Mouse (Mus musculus) embryonic facial prominence, embryonic 11.5 days (tissue): ENCODE measurements around the gene Kif3a. TPM values are rescaled to one million over a fixed set of nuclear protein-coding genes. Genes with fewer than 3 reads are reported as not detected.

Experiments
- ATAC-seq: fragments of 200-750 bp; cut with Nextera tagmentation; replicated peaks from 2 replicates; pipeline ENCODE4 v1.8.0; 2017; ENCODE audit warnings: low read depth; ENCODE audit not compliant: insufficient number of reproducible peaks, low FRiP score, low TSS enrichment
- DNase-seq: peaks from one replicate; pipeline ENCODE4 v3.0.0-alpha.2; 2015; ENCODE audit warnings: low spot score
- H3K27ac ChIP-seq: fragments of 300-500 bp; sonication (generic); replicated peaks from 2 replicates; pipeline ENCODE4 v1.5.1; 2014; ENCODE audit warnings: mild to moderate bottlenecking, low read depth, low read length, control low read depth
- H3K27me3 ChIP-seq: fragments of 300-500 bp; sonication (generic); 2 replicates; pipeline ENCODE4 v1.6.1; 2014; ENCODE audit warnings: mild to moderate bottlenecking, low read length, moderate library complexity, mixed read lengths; ENCODE audit not compliant: control insufficient read depth, insufficient read depth
- H3K36me3 ChIP-seq: fragments of 300-500 bp; sonication (generic); replicated peaks from 2 replicates; pipeline ENCODE4 v1.6.1; 2014; ENCODE audit warnings: low read depth, mild to moderate bottlenecking, low read length, moderate library complexity, mixed read lengths; ENCODE audit not compliant: control insufficient read depth, insufficient read depth
- H3K4me1 ChIP-seq: fragments of 300-500 bp; sonication (generic); 2 replicates; pipeline ENCODE4 v1.6.1; 2014; ENCODE audit warnings: low read length, mixed read lengths; ENCODE audit not compliant: control insufficient read depth, insufficient read depth
- H3K4me2 ChIP-seq: fragments of 300-500 bp; sonication (generic); 2 replicates; pipeline ENCODE4 v1.6.1; 2014; ENCODE audit warnings: low read depth, mild to moderate bottlenecking, control low read depth, low read length, moderate library complexity
- H3K4me3 ChIP-seq: fragments of 300-500 bp; sonication (generic); 2 replicates; pipeline ENCODE4 v1.5.1; 2014; ENCODE audit warnings: low read depth, low read length, control low read depth
- H3K9ac ChIP-seq: fragments of 300-500 bp; sonication (generic); replicated peaks from 2 replicates; pipeline ENCODE4 v1.6.1; 2014; ENCODE audit warnings: mild to moderate bottlenecking, control low read depth, low read length
- H3K9me3 ChIP-seq: fragments of 300-500 bp; sonication (generic); replicated peaks from 2 replicates; pipeline ENCODE4 v1.6.1; 2016; ENCODE audit warnings: mild to moderate bottlenecking, low read length, inconsistent platforms, mixed read lengths; ENCODE audit not compliant: control insufficient read depth
- WGBS: fragments of 180-500 bp; shearing (Covaris S2); extraction: QIAGEN DNeasy Blood & Tissue Kit; methylation state at CpG from one replicate; pipeline ENCODE4 v1.1.7; 2014; 5-methylcytosine and 5-hydroxymethylcytosine counted together
- polyA plus RNA-seq: library from polyadenylated mRNA; unstranded; fragments of >200 nt; fragmentation: Nextera tagmentation; extraction: Ambion mirVana; gene quantifications from 2 replicates; pipeline ENCODE4 v1.2.1, GENCODE M21; 2014

Kif3a gene
- polyA plus RNA-seq, 1 experiment from 2014 or later, result 71.6 TPM

- no peak for ATAC-seq
These were observed 52.2 kb downstream of the Kif3a start for GRCm38 (mm10) chr11:53619428-53619827.

GRCm38 (mm10) chr11:53620094-53620493, 52.9 kb downstream of the Kif3a start:
- no peaks in the 10 kb centered on the region for H3K27me3 ChIP-seq
- ATAC-seq (no peak), DNase-seq (no peak)
- 90% methylated on average over 4 of the region's 4 CpGs for WGBS
- H3K4me2 ChIP-seq, result no peak overlapping the region
- no peak overlapping the region for H3K27ac ChIP-seq
- H3K9ac ChIP-seq, result no peak overlapping the region
- H3K4me1 ChIP-seq, result no peaks in the 10 kb centered on the region
- no peak overlapping the region for H3K4me3 ChIP-seq
- no peaks in the 10 kb centered on the region for H3K36me3 ChIP-seq
- no peaks in the 10 kb centered on the region for H3K9me3 ChIP-seq

More at GRCm38 (mm10) chr11:53619428-53619827, 52.2 kb downstream of the Kif3a start:
- WGBS, result 70% methylated on average over 6 of the region's 6 CpGs
- H3K9me3 ChIP-seq, result no peaks in the 10 kb centered on the region
- H3K9ac ChIP-seq, result no peak overlapping the region
- no peaks in the 10 kb centered on the region for H3K4me1 ChIP-seq
- H3K4me2 ChIP-seq, result no peak overlapping the region
- no peaks in the 10 kb centered on the region for H3K36me3 ChIP-seq
- DNase-seq, result no peak
- no peak overlapping the region for H3K27ac ChIP-seq
- H3K4me3 ChIP-seq, result no peak overlapping the region
- no peaks in the 10 kb centered on the region for H3K27me3 ChIP-seq

DNA sequence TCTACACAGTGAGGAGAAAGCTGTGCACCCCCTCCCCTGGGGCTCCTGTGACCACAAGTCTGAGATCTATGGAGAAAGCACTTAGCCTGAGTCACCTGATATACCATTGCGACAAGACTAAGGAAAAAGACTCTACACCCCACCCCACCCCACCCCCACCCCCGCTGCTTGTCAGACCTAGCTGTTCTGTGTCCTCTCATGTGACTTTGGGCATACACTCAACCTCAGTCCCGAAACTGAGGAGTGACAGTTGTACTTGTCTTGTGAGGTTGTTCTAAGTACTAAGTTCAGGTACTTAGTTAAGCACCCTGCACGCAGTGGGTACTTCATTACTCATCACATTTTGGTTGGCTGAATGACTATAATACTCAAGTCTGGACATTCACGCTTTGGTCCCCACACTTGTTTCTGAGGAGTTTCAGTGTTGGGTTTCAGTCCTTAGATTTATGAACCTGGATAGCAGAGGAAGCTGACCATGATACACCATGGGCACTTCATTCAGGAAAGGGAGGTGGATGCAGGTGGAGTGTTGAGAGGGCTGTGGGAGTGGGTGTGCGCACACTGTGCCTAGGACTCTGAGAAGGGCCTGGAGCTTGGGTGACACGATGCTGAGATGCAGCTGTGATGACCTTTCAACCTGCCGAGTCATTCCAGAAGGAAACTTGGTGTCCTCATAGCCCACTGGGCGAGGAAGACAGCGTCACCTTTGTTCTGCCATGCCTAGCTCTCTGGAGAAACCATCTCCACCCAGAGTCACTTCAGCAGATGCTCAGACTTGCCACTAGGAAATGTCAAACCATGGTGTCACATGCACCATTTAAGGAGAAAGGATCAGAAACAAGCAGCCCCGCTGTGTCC, 54.6 kb downstream of the Kif3a start:
- H3K27me3 ChIP-seq, result no peaks in the 10 kb centered on the region
- DNase-seq (no peak), ATAC-seq (no peak)
- H3K36me3 ChIP-seq, result no peaks in the 10 kb centered on the region
- 83% methylated on average over 11 of the region's 11 CpGs for WGBS
- H3K9me3 ChIP-seq, result no peaks in the 10 kb centered on the region
- H3K4me1 ChIP-seq, result no peaks in the 10 kb centered on the region
- no peak overlapping the region for H3K4me3 ChIP-seq
- no peak overlapping the region for H3K9ac ChIP-seq
- no peak overlapping the region for H3K4me2 ChIP-seq
- no peak overlapping the region for H3K27ac ChIP-seq

DNA sequence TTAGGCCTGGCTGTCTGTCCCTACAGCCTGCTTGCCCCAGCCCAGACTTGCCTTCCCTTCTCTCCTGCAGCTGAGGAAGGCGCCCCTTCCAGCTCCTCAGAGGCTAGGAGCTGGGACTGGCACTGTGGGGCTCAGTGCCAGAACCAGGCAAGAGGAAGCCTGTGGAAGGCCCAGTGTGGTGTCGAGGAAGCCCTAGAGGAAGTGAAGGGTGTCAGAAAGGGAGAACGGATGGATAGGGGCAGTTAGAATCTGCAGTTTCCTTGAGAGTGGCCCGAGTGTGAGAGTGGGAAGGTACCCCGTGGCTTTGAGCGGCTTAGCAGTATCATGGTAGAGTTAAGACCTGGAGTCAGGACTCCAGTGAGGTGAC, 55.2 kb downstream of the Kif3a start:
- Histone ChIP-seq H3K36me3 (no peaks in the 10 kb centered on the region), H3K4me3 (no peak overlapping the region), H3K4me1 (no peaks in the 10 kb centered on the region), H3K9ac (no peak overlapping the region), H3K9me3 (no peaks in the 10 kb centered on the region), H3K4me2 (no peak overlapping the region), H3K27ac (no peak overlapping the region), H3K27me3 (no peaks in the 10 kb centered on the region)
- WGBS, result 88% methylated on average over 6 of the region's 6 CpGs
- ATAC-seq (no peak), DNase-seq (no peak)

- DNase-seq, result no peak
These were observed 56.4 kb downstream of the Kif3a start for GRCm38 (mm10) chr11:53623573-53623972.

GRCm38 (mm10) chr11:53624124-53624523, 56.9 kb downstream of the Kif3a start:
- Histone ChIP-seq H3K4me1 (no peaks in the 10 kb centered on the region), H3K4me3 (no peak overlapping the region), H3K36me3 (no peaks in the 10 kb centered on the region), H3K9ac (no peak overlapping the region), H3K9me3 (no peaks in the 10 kb centered on the region), H3K27me3 (no peaks in the 10 kb centered on the region), H3K4me2 (no peak overlapping the region), H3K27ac (no peak overlapping the region)
- DNase-seq (no peak), ATAC-seq (no peak)
- 92% methylated on average over 2 of the region's 2 CpGs for WGBS

More at GRCm38 (mm10) chr11:53623573-53623972, 56.4 kb downstream of the Kif3a start:
- no peak overlapping the region for H3K27ac ChIP-seq
- H3K9me3 ChIP-seq, result no peaks in the 10 kb centered on the region
- 93% methylated on average over 9 of the region's 9 CpGs for WGBS
- H3K4me1 ChIP-seq, result no peaks in the 10 kb centered on the region
- no peak overlapping the region for H3K4me2 ChIP-seq
- no peaks in the 10 kb centered on the region for H3K27me3 ChIP-seq
- no peak overlapping the region for H3K4me3 ChIP-seq
- no peak overlapping the region for H3K9ac ChIP-seq
- no peak for ATAC-seq
- H3K36me3 ChIP-seq, result no peaks in the 10 kb centered on the region

DNA sequence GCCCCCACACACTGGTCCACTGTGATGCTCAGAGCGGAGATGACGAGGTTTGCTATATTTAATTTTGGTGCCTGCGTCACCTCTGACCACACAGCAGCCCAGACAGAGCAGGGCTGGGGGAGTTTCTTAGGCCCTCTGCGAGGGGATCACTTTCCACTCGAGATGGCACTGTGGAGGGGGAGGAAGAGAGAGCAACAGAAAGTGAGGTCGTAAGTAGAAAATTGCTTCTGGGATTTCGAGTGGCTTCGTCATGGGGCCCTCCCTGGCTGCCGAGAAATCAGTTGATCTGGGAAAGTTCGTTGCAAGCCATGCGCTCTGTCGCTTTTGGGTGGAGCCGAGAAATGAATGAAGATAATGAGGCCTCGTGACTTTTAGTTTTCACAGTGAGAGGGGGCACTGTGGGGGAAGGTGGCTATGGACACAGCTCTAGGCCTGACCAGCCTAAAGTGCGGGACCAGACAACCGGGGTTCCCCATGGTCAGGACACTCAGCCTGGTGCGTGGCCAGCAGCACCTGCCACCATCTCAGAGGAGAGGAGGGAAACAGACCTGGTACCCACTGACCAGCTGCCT, 59.7 kb downstream of the Kif3a start:
- WGBS, result 71% methylated on average over 17 of the region's 17 CpGs
- H3K27me3 ChIP-seq, result no peaks in the 10 kb centered on the region
- H3K9me3 ChIP-seq, result no peaks in the 10 kb centered on the region
- H3K4me3 ChIP-seq, result no peak overlapping the region
- DNase-seq, result no peak
- no peak overlapping the region for H3K27ac ChIP-seq
- no peaks in the 10 kb centered on the region for H3K4me1 ChIP-seq
- no peak overlapping the region for H3K4me2 ChIP-seq
- ATAC-seq, result no peak
- H3K36me3 ChIP-seq, result no peaks in the 10 kb centered on the region
- H3K9ac ChIP-seq, result no peak overlapping the region

DNA sequence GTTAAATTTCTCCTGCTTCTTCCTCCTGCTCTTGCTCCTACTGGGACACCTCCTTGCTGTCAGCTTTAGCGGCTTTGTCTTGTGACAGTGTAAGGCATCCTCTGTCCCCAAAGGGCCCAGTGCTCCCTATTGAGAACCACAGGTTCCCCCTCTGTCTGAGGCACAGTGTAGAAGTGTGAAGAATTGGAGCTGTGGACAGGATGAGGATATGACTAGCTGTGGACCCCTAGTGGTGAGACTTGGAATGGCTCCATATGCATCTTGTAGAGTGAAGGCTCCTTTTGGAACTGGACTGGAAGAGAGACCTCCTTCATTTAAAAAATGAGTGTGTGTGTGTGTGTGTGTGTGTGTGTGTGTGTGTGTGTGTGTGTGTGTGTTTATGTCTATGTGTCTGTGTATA, 60.7 kb downstream of the Kif3a start:
- H3K4me3 ChIP-seq, result no peak overlapping the region
- no peaks in the 10 kb centered on the region for H3K9me3 ChIP-seq
- H3K9ac ChIP-seq, result no peak overlapping the region
- ATAC-seq (peak; percentile 74; the same call in 1 of the 2 replicates), DNase-seq (peak; percentile 93)
- H3K36me3 ChIP-seq, result no peaks in the 10 kb centered on the region
- 12% methylated on average over 1 of the region's 1 CpGs for WGBS
- no peaks in the 10 kb centered on the region for H3K27me3 ChIP-seq
- no peak overlapping the region for H3K4me2 ChIP-seq
- no peak overlapping the region for H3K27ac ChIP-seq
- no peaks in the 10 kb centered on the region for H3K4me1 ChIP-seq
